Mouse (Mus musculus) lung, postnatal 14 days (tissue): ENCODE measurements at regions not wholly inside any gene's neighbourhood (a gene's known extent, or its start where the extent isn't known, plus 50 kb on each side); places are given as distances from the start of the nearest gene placed in this dataset.

ENCODE experiments used
- DNase-seq: peaks from one replicate; pipeline ENCODE4 v3.0.0; 2021

- no peak for DNase-seq
Observed at GRCm38 (mm10) chr3:21824101-21824880, 252.2 kb upstream of the Tbl1xr1 start.

- DNase-seq = no peak
Observed at GRCm38 (mm10) chr3:21824913-21825610, 251.4 kb upstream of the Tbl1xr1 start.

GRCm38 (mm10) chr3:21827656-21828055, 248.8 kb upstream of the Tbl1xr1 start:
- no peak for DNase-seq

GRCm38 (mm10) chr3:21833111-21833510, 243.3 kb upstream of the Tbl1xr1 start:
- no peak for DNase-seq

DNA sequence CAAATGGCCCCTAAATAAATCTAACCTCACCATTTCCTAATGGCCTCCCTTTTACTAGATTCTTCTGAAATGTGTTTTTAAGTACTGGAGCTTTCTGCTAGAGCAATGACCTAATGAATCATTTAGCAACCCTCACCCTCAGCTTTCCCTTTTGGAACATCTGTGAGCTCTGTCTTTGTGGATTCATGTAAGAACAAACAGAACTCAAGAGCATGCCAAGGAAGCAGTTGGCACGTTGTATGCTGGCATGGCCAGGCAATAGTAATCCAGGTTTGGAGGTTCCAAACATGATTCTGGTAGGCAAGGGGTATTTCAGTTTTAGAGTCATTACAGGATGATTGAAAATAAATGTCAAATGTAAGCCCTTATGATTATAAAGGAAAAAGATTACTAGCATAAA, 240.9 kb upstream of the Tbl1xr1 start:
- DNase-seq = no peak

GRCm38 (mm10) chr3:21837297-21837946, 239.0 kb upstream of the Tbl1xr1 start:
- DNase-seq = no peak

DNA sequence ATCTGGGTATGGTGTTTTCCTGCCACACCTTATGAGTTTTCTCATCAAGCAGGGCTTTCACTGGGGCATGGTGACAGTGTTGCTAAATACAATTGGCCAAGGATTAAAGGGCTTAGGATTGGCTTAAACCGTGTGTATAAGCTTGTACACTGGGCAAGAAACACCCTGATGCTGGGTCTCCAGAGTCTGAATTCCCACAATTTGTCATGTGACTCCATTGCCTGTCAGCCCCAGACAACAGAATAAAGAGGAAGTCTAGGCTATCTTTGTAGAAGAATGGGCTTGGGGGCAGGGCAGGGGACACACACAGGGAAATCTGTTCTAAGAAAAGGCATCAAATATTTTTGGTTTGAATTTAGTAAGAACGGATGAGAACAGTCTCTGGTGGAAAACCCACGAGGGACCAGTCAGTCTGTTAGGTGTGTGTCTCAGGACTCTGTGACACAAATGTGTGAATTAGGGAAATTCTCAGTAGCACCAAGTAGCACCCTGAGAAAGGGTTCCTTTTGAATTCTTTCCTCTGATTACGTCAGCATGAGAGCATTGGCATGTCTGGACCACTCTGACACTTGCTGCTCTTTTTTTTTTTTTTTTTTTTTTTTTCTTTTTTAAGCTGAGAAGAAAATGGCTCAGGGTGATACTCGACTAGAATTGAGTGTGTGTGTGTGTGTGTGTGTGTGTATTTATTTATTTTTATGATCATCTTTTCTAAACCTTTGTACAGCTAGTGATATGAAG, 235.5 kb upstream of the Tbl1xr1 start:
- no peak for DNase-seq

DNA sequence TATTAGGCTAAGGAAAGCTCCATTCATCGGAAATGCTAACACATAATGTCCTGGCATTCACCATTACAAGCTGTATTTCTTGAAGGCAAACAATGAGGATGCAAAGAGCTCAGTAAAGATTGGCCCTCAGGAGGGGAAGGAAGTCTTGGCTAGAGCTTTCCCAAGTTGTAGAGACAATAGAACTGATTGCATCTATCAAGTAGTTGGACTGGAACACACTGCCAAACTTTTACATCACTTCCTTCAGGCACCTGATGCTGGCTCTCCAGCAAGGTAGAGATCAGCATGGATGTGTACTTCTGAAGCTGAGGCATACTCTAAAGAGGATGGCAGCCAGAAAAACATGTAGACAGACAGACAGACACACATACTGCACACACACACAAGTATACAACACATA, 234.9 kb upstream of the Tbl1xr1 start:
- DNase-seq = no peak

DNA sequence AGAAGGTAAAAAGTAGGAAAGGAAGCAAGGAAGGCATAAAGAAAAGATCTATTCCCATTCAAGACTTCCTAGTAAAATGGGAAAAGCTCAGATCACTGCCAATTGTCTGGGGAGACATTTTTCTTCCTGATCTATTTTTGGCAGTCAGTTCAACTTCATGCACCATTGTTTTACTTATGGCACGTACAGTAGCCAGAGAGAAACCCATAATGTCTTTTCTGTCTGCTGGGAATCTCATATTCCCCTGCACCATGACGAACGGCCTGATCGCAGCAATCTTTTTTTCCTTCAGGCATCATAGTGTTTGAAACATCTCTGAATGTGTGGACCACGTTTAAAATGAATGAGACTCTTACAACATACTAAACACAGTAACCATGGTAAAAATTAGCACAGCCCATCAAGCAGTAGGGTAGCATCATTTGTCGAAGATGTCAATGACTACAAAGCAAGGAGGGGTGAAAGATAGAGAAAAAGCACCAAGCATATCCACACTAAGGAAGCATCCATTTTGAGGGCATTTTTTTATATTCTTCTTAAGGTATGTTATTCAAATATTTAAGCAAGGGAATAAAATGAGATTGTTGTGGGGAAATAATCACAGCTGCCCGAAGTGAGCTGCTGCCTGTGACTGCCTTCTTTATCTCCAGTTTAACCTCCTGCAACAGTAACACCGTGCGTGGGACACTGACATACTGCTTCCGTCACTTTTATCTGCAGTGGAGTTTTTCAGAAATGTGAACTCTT, 233.7 kb upstream of the Tbl1xr1 start:
- no peak for DNase-seq

- DNase-seq = no peak
Observed at GRCm38 (mm10) chr3:21843292-21843852, 233.1 kb upstream of the Tbl1xr1 start.

DNA sequence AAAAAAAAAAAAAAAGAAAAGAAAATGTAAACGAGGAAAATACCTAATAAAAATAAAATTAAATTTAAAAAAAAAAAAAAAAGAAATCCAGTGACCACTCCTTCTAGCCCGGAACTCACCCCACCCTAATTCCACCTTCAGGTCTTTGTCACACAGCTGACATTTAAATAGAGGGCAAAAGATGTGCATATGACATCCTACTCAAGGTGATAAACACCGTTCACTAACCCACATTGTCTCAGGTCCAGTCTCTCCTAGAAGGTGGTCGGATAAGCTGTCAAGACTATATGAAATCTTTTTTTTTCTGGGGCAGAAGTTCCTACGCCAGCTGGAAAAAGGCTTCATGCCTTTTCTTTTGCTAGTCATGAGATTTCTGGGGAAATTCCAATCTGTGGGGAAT, 226.6 kb upstream of the Tbl1xr1 start:
- DNase-seq = no peak

GRCm38 (mm10) chr3:21850977-21851376, 225.5 kb upstream of the Tbl1xr1 start:
- DNase-seq = no peak

DNA sequence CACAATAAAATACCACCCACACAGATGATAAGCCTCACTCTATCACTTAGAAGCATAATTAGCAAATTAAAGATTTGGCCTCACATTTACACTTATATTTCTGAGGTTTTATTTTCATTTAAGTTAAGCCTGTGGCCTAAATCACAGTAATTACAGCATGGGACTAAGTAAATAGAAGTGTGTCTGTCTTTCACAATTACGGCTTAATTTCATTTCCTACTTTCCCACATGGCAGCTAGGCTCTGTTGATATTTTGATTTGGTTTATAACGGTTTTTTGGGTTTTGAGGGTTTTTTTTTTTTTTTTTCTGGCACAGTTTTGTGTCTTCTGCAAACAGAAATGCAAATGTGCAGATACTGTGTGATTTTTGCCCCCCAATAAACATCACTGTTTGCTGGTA, 222.1 kb upstream of the Tbl1xr1 start:
- DNase-seq = no peak

DNA sequence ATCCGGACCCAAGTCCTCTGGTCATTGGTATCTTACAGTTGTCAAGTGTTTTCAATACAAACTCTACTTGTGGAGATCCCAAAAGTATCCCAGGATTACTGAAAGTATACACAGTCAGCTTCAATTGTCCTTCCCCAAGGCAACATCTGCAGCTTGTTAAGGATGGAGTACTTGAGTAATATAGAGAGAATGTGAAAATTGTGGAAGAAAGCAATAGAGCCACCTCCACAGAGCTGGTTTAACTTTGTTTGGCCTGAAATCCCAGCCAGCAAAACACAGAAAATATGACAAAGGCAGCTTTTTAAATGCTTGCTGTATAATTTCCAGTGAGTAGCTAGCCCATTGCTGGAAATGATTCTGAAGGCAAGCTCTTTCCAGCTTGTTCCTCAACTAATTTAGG, 217.0 kb upstream of the Tbl1xr1 start:
- no peak for DNase-seq

DNA sequence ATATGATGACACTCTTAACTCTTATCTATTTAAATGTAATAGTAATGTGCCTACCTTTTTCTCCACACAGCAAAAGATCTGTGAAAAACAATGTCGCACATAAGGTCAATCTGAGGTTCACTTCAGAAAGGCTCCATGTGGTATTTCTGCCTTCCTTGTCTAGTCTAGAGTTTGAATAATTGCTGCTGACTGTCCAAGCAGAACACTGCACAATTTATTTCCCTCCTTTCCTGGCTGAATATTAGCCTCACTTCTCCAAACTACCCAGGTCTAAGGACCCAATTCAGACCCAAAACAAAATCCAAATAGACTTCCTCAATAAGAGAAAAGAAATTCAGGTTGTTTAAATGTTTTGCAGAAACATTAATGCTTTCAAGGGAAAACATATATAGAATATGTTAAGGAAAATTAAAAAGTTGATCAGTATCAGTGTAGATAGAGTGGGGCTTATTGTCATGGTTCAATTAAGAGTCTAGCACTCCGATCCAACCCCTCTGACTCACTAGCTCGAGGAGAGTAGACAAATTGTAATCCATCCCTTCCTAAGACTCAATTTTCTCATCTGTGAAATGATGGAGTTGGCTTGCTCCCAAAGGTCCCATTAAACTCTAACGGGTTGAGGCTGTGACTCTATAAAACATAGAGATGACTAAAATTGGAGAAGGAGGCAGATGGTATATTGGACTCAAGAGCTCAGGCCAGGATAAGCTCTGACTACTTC, 215.4 kb upstream of the Tbl1xr1 start:
- DNase-seq = no peak

- DNase-seq = no peak
Observed at GRCm38 (mm10) chr3:21861636-21861970, 214.8 kb upstream of the Tbl1xr1 start.

DNA sequence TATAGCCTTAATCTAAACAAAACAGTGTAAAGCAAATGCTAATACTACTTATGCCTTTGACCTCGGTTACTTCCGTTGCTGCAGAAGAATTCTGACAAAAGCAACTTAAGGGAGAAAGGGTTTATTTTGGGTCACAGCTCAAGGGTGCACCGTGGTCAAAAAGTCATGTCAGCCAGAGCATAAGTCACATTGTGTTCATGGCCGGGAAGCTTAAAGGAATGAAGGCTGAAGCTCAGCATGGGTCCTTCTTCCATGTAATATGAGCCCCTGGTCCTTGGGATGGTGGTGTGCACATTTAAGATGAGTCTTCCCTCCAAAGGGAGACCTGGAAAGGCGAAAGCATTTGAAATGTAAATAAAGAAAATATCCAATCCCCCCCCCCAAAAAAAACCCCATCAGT, 212.1 kb upstream of the Tbl1xr1 start:
- no peak for DNase-seq

DNA sequence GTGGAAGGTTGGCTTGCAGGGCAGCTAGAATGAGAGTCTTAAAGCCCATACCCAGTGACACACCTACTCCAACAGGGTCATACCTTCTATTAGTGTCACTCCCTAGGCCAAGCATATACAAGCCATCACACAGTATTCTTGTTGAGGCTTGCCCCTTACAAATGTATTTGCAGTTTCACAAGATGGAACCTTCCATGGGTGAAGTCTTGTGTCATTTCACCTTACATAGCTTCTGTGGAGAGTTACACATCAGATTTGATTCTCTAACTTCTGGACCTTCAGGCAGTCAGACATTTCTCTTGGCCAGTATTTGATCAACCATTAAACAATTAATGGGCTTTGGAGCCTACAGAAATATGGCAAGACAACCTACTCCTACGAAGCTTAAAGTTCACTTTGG, 210.6 kb upstream of the Tbl1xr1 start:
- no peak for DNase-seq

DNA sequence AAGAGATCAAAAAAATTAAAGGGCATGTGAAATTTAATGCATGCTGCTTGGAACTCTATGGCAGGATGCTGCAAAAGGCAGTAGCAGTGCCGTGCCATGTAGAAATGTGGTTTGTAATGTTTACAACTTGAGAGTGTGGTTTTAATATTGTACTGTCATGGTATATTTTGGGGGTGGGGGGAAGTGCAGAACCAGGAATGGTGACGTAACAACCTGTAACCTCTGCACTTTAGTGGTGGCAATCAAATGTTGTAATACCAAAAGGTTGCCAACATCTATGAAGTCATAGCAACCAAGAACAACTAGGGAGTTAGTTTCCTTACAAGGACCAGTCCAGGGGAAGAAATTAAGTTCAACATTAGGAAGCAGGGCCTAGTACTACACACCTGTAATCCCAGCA, 198.1 kb upstream of the Tbl1xr1 start:
- no peak for DNase-seq

DNA sequence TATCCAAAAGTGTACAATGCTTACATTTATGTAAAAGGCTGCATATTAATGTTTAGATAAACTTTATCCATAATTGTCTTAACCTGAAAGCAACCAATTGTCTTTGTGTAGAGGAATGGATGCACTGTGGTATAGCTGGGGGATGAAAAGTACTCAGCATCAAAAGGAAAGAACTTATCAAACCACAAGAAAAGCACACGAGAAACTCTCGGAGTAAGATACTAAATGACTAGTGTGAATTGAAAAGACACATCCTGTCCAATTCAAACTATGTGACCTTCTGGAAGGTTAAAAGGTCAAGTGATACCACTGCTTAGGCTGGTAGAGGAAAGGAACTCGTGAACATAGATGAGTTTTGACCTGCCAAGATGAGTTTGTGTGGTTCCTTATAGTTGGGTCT, 192.2 kb upstream of the Tbl1xr1 start:
- no peak for DNase-seq

- DNase-seq = no peak
Observed at GRCm38 (mm10) chr3:21888710-21889109, 187.7 kb upstream of the Tbl1xr1 start.
